Mouse (Mus musculus): ENCODE measurements at regions not wholly inside any gene's neighbourhood (a gene's known extent, or its start where the extent isn't known, plus 50 kb on each side); places are given as distances from the start of the nearest gene placed in this dataset.

DNA sequence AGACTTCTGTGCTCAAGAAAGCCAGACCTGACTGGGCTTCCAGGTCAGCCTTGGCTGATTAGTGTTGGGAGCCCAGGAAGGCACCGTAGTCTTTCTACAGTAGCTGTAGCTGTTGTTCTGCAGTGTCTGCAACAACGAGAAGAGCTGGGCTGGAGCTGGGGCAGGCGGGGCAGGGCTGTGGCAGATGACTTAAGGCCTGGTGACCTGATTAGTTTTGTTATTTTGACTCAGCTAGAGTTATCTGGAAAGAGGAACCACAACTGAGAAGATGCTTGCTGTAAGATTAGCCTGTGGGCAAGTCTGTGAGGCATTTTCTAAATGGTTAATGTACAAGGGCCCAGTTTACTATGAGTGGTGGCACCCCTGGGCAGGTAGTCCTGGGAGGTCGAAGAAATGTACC lies 104.3 kb downstream of the Plxna1 start:
- no peak for TF ChIP-seq POLR2A (IDR thresholded peaks at IDR 0.05; ENCODE audit: extremely low read depth, insufficient read depth, low read length)
- no peak for TF ChIP-seq CTCF (IDR thresholded peaks at IDR 0.05; ENCODE audit: extremely low read depth, insufficient read depth, low read length)

All from cortical plate, adult 2 months (tissue).